Mouse (Mus musculus) midbrain, embryonic 15.5 days (tissue): Measurements from ENCODE around the gene L1cam. TPM values are rescaled to one million over a fixed set of nuclear protein-coding genes. Genes with fewer than 3 reads are reported as not detected.
A peak's percentile ranks its signal among the peaks of the same experiment; 100 is the strongest.

ENCODE experiments used
- ATAC-seq: fragments of 200-750 bp; cut with Nextera tagmentation; replicated peaks from 2 replicates; pipeline ENCODE4 v1.8.0; 2017; ENCODE audit warnings: moderate TSS enrichment
- H3K27ac ChIP-seq: fragments of 300-500 bp; sonication (generic); 2 replicates; pipeline ENCODE4 v1.5.1; 2015; ENCODE audit warnings: mild to moderate bottlenecking, inconsistent platforms
- H3K27me3 ChIP-seq: fragments of 300-500 bp; sonication (generic); replicated peaks from 2 replicates; pipeline ENCODE4 v1.6.1; 2015; ENCODE audit warnings: inconsistent platforms
- H3K36me3 ChIP-seq: fragments of 300-500 bp; sonication (generic); replicated peaks from 2 replicates; pipeline ENCODE4 v1.6.1; 2015; ENCODE audit warnings: inconsistent platforms
- H3K4me1 ChIP-seq: fragments of 300-500 bp; sonication (generic); 2 replicates; pipeline ENCODE4 v1.6.1; 2015; ENCODE audit warnings: inconsistent platforms
- H3K4me2 ChIP-seq: fragments of 300-500 bp; sonication (generic); 2 replicates; pipeline ENCODE4 v1.6.1; 2015; ENCODE audit warnings: inconsistent platforms, mild to moderate bottlenecking, moderate library complexity
- H3K4me3 ChIP-seq: fragments of 300-500 bp; sonication (generic); 2 replicates; pipeline ENCODE4 v1.5.1; 2015; ENCODE audit warnings: mild to moderate bottlenecking, inconsistent platforms
- H3K9ac ChIP-seq: fragments of 300-500 bp; sonication (generic); 2 replicates; pipeline ENCODE4 v1.6.1; 2015; ENCODE audit warnings: mild to moderate bottlenecking, inconsistent platforms
- H3K9me3 ChIP-seq: fragments of 300-500 bp; sonication (generic); 2 replicates; pipeline ENCODE4 v1.6.1; 2016; ENCODE audit warnings: inconsistent platforms
- WGBS: fragments of 180-500 bp; shearing (Covaris S2); methylation state at CpG from one replicate; pipeline ENCODE4 v1.1.7; 2015; ENCODE audit warnings: mixed read lengths; 5-methylcytosine and 5-hydroxymethylcytosine counted together
- polyA plus RNA-seq: library from polyadenylated mRNA; unstranded; fragments of >200 nt; fragmentation: Nextera tagmentation; extraction: Ambion mirVana; gene quantifications from 2 replicates; pipeline ENCODE4 v1.2.1, GENCODE M21; 2015

Gene L1cam
- polyA plus RNA-seq, 1 experiment from 2014 or later: 120 TPM

DNA sequence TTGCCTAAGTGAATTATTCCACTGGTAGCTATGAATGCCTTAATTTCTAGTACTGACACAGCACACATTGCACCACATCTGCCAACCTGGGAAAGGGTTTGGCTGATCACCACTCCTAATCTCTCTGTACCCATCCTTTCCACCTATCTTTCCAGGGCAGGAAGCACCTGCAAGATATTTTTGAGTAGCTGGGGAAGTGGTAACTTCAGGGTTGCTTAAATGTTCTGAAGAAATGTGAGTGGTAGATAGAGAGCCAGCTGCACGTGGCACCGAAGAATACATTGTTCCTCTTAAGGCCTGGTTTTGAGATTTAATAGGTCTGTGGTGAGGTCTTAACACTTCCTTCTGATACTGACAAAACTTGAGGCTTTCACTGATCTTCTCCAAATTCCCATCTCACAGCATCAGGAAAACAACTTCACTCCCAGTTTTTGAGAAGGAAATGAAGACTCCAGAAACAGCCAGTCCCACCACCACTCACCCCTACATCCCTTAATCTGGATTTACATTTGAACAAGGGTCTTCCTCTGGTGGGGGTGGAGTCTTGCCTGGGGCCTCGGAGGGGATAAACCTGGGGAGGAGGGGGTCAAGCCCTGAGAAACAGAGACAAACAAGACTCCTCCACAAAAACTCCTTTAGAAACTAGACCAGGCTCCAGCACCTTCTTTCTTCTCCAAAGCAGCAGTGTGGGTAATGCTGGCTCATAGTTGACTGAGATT is 79.2 kb downstream of the L1cam start:
- H3K4me2 ChIP-seq: no peak overlapping the region
- H3K9me3 ChIP-seq: no peaks in the 10 kb centered on the region
- WGBS: 55% methylated on average over 3 of the region's 3 CpGs
- no peak overlapping the region for H3K27ac ChIP-seq
- H3K27me3 ChIP-seq: no peaks in the 10 kb centered on the region
- no peak for ATAC-seq
- no peak overlapping the region for H3K4me3 ChIP-seq
- no peak overlapping the region for H3K9ac ChIP-seq
- peaks cover 2% of the 10 kb centered on the region; the same call in 1 of the 2 replicates for H3K4me1 ChIP-seq
- no peaks in the 10 kb centered on the region for H3K36me3 ChIP-seq

DNA sequence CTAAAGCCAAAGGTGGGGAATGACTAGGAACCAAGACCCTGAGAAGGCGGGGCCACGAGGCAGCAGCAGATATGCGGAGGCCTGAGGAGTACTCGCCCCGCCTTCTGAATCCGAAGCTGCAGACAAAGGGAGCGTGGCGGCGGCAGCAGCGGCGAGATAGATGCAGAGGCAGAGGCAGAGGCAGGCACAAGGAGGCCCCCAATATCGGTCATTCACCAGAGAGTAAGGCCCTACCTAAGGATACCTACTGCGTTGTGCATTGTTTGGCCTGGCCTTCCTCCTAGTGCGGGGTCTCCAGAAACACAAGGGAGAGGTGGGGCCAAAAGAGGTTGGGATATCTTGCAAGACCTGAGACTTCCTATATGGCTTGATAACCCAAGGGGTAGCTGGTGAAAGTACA is 80.8 kb downstream of the L1cam start:
- H3K4me3 ChIP-seq: peak overlapping the region; percentile 34
- peak overlapping the region; percentile 50 for H3K9ac ChIP-seq
- WGBS: 20% methylated on average over 14 of the region's 14 CpGs
- H3K27me3 ChIP-seq: no peaks in the 10 kb centered on the region
- peak overlapping the region; percentile 84 for H3K27ac ChIP-seq
- H3K36me3 ChIP-seq: no peaks in the 10 kb centered on the region
- H3K4me1 ChIP-seq: no peaks in the 10 kb centered on the region
- peak overlapping the region; percentile 48 for H3K4me2 ChIP-seq
- ATAC-seq: peak; percentile 84
- no peaks in the 10 kb centered on the region for H3K9me3 ChIP-seq

DNA sequence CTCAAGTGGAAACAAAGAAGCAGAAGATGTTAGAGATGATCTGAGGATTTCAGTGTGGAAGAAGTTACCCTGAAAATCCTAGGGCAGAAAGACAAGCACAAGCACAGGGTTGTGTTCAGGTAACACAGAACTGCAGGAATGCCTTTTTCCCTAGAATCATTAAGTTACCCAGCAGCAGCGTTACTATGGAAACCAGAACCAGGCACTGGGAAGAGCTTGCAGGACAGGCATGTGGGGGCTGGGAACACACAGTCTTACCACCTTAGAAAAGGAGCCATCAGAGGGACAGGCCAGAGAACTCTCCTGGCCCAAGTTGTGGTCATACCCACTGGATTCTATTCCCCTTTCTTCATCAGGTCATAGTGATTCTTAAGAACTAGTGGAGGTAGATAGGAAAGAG is 90.1 kb downstream of the L1cam start:
- H3K4me3 ChIP-seq: no peak overlapping the region
- H3K36me3 ChIP-seq: no peaks in the 10 kb centered on the region
- peak; percentile 54; the same call in 1 of the 2 replicates for ATAC-seq
- peaks cover 4% of the 10 kb centered on the region for H3K4me1 ChIP-seq
- no peaks in the 10 kb centered on the region for H3K9me3 ChIP-seq
- no peak overlapping the region for H3K9ac ChIP-seq
- no peaks in the 10 kb centered on the region for H3K27me3 ChIP-seq
- no peak overlapping the region for H3K4me2 ChIP-seq
- peak overlapping the region; percentile 45; the same call in 1 of the 2 replicates for H3K27ac ChIP-seq
- 57% methylated on average over 1 of the region's 1 CpGs for WGBS

Other genes starting within 250 kb of the L1cam start
- gene Pnck, start 236.0 kb downstream of the L1cam start, polyA plus RNA-seq: 179 and 188 TPM in 2 replicates
- 6.6 and 7.4 TPM in 2 replicates for gene Slc6a8, start 223.0 kb downstream of the L1cam start, polyA plus RNA-seq
- 112 and 115 TPM in 2 replicates for gene Bcap31, start 179.9 kb downstream of the L1cam start, polyA plus RNA-seq
- gene Abcd1, start 179.5 kb downstream of the L1cam start, polyA plus RNA-seq: 12.8 and 13.5 TPM in 2 replicates
- gene Plxnb3, start 139.0 kb downstream of the L1cam start, polyA plus RNA-seq: 0.23 and 0.35 TPM in 2 replicates
- 1.6 and 2.1 TPM in 2 replicates for gene Srpk3, start 121.7 kb downstream of the L1cam start, polyA plus RNA-seq
- 258 and 267 TPM in 2 replicates for gene Idh3g, start 109.2 kb downstream of the L1cam start, polyA plus RNA-seq
- gene Ssr4, start 109.1 kb downstream of the L1cam start, polyA plus RNA-seq: 134 and 140 TPM in 2 replicates
- 5.6 and 5.9 TPM in 2 replicates for gene Pdzd4, start 71.1 kb downstream of the L1cam start, polyA plus RNA-seq
- 0.17 and 0.30 TPM in 2 replicates for gene Avpr2, start 4.0 kb downstream of the L1cam start, polyA plus RNA-seq
- 4.0 and 4.6 TPM in 2 replicates for gene Arhgap4, start 25.8 kb upstream of the L1cam start, polyA plus RNA-seq
- 84.8 and 86.9 TPM in 2 replicates for gene Naa10, start 25.8 kb upstream of the L1cam start, polyA plus RNA-seq
- 10.9 and 11.1 TPM in 2 replicates for gene Renbp, start 34.7 kb upstream of the L1cam start, polyA plus RNA-seq
- gene Hcfc1, start 70.3 kb upstream of the L1cam start, polyA plus RNA-seq: 52.6 and 54.0 TPM in 2 replicates
- gene Irak1, start 127.8 kb upstream of the L1cam start, polyA plus RNA-seq: 44.0 and 48.7 TPM in 2 replicates
- gene Opn1mw, start 231.4 kb upstream of the L1cam start, polyA plus RNA-seq: not detected in 2 replicates
- gene Mecp2, start 239.3 kb upstream of the L1cam start, polyA plus RNA-seq: 15.7 and 17.0 TPM in 2 replicates